Mouse (Mus musculus): ENCODE data around the gene Pigl.
"Not testable (repeated sequence)": the region's sequence is repeated elsewhere in the genome, so short reads cannot be mapped to it uniquely, and the experiment has no call there.

Pigl gene

DNA sequence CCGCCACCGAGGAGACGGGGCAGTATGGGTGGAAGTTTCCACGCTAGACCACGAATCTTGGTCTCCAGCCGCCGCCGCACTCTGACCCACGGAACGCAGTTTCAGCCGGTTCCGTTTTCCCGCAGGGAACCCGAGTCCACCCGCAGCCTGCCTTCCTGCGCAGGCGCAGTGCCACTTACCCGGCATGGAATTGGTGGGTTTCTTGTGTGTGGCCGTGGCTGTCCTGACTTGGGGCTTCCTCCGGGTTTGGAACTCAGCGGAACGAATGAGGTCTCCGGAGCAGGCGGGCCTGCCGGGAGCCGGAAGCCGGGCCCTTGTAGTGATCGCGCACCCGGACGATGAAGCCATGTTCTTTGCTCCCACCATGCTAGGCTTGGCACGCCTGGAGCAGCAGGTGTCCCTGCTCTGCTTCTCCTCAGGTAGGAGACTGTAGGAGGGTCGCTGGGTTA, at the start of gene Pigl, which contains the start of gene Ncor1:
Pigl (plus strand) TSS at position 185 of the 449 bp plus-strand sequence.
Ncor1 (minus strand) TSS at position 266 of the 449 bp plus-strand sequence.
- peak; percentile 85 for DNase-seq

GRCm38 (mm10) chr11:62408848-62409247, 49.4 kb upstream of the Pigl start:
- no peak for DNase-seq

DNA sequence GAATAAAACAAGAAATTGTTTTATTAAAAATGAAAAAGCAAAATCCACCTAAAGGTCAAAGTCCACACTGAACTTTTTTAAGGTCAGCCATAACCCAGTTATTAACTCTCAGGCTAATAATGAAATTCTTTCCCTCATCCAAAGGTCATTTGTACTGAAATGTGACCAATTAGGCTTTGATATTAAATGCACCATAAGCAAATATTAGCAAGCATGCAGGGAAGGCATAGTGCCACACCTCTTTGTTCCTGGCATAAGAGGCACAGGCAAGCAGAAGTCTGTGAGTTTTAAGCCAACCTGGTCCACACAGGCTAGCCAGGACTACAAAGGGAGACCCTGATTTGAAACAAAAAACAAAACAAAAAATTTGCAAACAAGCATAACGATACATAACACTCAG, 48.6 kb upstream of the Pigl start:
- DNase-seq, result no peak

- DNase-seq, result no peak
Measured at GRCm38 (mm10) chr11:62415026-62415425, 43.2 kb upstream of the Pigl start.

GRCm38 (mm10) chr11:62424525-62424924, 33.7 kb upstream of the Pigl start:
- no peak for DNase-seq

GRCm38 (mm10) chr11:62426266-62426665, 32.0 kb upstream of the Pigl start:
- no peak for DNase-seq

- no peak for DNase-seq
Measured at GRCm38 (mm10) chr11:62427105-62427504, 31.2 kb upstream of the Pigl start.

- DNase-seq, result no peak
Measured at GRCm38 (mm10) chr11:62432211-62432610, 26.0 kb upstream of the Pigl start.

GRCm38 (mm10) chr11:62440670-62441315, 17.5 kb upstream of the Pigl start:
- no peak for DNase-seq

GRCm38 (mm10) chr11:62445799-62446198, 12.5 kb upstream of the Pigl start:
- no peak for DNase-seq

GRCm38 (mm10) chr11:62448971-62449370, 9.3 kb upstream of the Pigl start:
- DNase-seq, result no peak

GRCm38 (mm10) chr11:62455193-62455592, 3.1 kb upstream of the Pigl start:
- no peak for DNase-seq

GRCm38 (mm10) chr11:62456021-62456482, 2.2 kb upstream of the Pigl start:
- DNase-seq, result no peak

GRCm38 (mm10) chr11:62456483-62457172, 1.6 kb upstream of the Pigl start:
- peak; percentile 49 for DNase-seq

GRCm38 (mm10) chr11:62457241-62457890, 894 bp upstream of the Pigl start:
- peak; percentile 87 for DNase-seq

DNA sequence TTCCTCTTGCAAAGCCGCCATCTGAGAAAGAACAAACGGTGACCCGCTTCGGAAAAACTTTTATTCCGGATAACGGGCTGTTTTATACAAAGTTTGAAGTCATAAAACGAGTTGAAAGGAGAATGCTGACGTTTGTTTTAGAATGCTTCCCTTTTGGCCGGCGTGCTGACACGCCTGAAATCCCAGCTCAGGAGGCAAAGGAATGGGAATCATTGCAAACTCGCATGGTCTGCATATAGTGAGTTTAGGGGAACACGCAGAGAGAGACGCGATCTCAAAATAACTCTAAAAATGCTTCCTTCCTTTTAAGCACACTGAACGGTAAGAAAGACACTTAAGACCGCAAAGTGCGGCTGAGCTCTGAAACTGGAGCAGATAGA, 379 bp upstream of the Pigl start:
- no peak for DNase-seq

DNA sequence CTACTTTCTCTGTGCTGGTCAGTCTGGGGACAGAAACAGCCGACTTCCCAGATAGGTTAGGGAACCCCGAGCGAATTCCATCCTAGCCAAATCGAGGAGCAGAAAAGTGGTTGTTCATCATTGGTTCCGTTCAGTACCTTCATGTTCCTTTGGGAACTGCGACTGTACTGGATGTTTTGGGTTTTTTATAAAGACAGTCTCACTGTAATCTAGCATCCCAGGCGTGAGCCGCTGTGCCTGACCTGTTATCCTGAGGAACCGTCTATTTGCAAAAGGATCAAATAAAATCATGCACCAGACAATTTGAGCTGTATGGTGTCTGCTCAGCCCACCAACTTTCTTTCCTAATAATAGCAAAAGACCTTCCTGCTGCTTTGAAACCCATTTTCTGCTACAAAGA, 520 bp downstream of the Pigl start:
- no peak for DNase-seq

DNA sequence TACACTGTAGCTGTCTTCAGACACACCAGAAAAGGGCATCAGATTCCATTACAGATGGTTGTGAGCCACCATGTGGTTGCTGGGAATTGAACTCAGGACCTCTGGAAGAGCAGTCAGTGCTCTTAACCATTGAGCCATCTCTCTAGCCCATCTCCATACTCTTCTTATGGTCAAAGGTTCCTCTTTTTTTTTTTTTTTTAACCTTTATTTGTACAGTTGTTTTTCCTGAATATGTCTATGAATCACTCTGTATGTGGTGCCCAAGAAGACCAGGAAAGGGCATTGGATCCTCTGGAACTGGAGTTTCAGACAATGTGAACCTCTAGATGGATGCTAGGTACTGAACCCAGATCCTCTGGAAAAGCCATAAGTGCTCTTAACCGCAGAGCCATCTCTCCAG, 4.3 kb downstream of the Pigl start:
- DNase-seq, result not testable (repeated sequence)

DNA sequence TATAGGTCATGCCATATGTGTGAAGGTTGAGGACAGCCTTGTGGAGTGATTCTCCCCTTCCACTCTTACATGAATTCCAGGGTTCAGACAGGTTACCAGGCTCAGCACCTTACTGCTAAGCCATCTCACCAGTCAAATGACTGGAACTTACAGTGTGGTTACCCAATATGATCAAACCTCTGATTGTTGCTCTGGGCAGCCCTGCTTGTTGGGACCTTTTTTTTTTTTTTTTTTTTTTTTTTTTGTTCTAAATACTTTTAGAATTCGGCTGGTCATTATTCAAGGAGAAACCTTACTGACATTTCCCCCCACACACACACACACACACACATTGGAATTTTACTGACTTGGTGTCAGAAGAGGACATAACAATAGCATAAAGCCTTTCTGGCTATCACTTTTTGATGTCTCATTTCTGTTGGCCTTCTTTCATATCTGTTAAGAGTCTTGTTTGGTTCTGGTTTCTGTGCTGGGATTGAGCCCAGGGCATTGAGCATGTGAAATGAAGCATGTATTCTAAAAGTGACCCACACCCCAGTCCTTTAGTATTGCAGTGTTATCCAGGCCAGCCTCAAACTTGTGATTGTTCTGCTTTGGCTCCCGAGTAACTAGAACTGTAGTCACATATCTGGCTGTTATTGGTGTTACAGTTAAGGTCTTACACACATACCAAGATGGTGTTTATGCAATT, 5.1 kb downstream of the Pigl start:
- no peak for DNase-seq

GRCm38 (mm10) chr11:62464696-62465095, 6.4 kb downstream of the Pigl start:
- DNase-seq, result no peak

DNA sequence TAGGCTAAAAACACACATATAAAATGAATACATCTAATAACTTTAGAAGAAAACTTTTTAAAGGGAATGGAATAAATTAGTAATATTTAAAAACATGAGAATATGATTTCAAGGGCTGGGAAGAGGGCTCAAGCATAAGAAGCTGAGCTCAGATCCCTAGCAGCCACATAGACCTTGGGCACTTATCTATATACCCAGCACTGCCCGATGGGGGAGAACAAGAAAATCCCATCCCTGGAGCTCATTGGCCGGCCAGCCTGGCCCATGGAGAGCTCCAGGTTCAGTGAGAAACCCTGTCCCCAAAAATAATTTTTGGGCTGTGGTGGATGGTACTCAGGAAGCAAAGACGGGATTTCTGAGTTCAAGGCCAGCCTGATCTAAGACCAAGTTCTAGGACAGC, 7.6 kb downstream of the Pigl start:
- DNase-seq, result no peak

DNA sequence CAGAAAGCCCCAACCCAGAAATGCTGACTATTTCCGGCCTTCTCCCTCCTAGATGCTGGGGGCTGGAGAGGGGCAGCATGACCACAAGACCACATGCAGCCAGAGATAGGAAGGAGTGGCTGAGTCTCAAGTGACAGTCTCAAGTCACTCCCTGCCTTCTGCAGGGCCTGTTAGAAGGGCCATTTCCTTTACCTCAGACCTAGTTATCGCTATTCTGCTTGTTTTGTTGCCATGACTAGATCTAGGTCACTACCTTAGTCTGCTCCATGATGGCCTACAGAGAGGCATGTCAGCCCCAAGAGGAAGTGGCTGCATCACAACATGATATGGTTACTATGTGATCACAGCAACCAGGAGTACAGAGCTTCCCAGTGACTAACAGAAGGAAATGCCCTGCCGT, 8.3 kb downstream of the Pigl start:
- DNase-seq, result no peak

GRCm38 (mm10) chr11:62467289-62467688, 9.0 kb downstream of the Pigl start:
- not testable (repeated sequence) for DNase-seq
